Mouse (Mus musculus): Measurements from ENCODE around the gene Dop1b. TPM values are rescaled to one million over a fixed set of nuclear protein-coding genes. Genes with fewer than 3 reads are reported as not detected.

Dop1b gene
- polyA plus RNA-seq, 1 experiment from 2014 or later = 8.1 TPM

GRCm38 (mm10) chr16:93785805-93786204 lies 74.1 kb downstream of the Dop1b start:
- no peaks in the 10 kb centered on the region for H3K27me3 ChIP-seq (ENCODE audit: control insufficient read depth, insufficient read depth, low read length)
- 4% methylated on average over 9 of the region's 9 CpGs for WGBS
- no peak overlapping the region for H3K4me3 ChIP-seq (ENCODE audit: control insufficient read depth in 1 of 2, insufficient read depth in 1 of 2, low read depth in 1 of 2, low read length in 2 of 2)
- H3K4me2 ChIP-seq (ENCODE audit: low read length) = no peak overlapping the region
- ATAC-seq (ENCODE audit: insufficient number of reproducible peaks, insufficient read depth, low FRiP score, low read depth) = peak; percentile 72; the same call in 1 of the 2 replicates
- H3K4me1 ChIP-seq (ENCODE audit: control insufficient read depth in 2 of 2, insufficient read depth in 2 of 2, low read length in 2 of 2) = no peaks in the 10 kb centered on the region
- H3K36me3 ChIP-seq (ENCODE audit: control insufficient read depth, insufficient read depth, low read length) = 0 out of 2 replicates have a peak, but pooled peaks cover 2% of the 10 kb centered on the region
- peaks cover 4% of the 10 kb centered on the region; the same call in 1 of the 2 replicates for H3K9me3 ChIP-seq (ENCODE audit: control insufficient read depth, low read length)
- H3K27ac ChIP-seq (replicated peaks in 1 of 2; ENCODE audit: control insufficient read depth in 1 of 2, insufficient read depth in 1 of 2, low read depth in 2 of 2, low read length in 2 of 2) = no peak overlapping the region
- H3K9ac ChIP-seq (ENCODE audit: low read length) = no peak overlapping the region

DNA sequence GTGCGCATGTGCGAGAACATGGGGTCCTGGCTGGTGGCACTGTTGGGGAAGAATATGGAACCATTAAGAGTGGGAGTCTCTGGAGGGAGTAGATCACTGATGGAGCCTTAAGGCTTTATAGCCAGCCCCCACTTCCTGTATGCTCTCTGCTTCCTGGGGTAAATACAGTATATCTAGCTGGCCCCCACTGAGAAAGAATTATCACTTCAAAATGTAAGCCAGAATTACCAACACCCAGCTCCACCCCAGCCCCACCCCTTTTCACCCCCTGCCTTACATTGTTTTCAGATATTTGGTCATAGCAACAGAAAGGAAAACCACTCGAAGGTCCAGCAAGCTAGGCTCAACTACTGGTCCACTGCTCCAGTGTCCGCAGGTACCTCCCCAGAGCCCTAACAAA lies 76.7 kb downstream of the Dop1b start:
- H3K27me3 ChIP-seq (ENCODE audit: control insufficient read depth, insufficient read depth, low read length) = no peaks in the 10 kb centered on the region
- H3K9ac ChIP-seq (ENCODE audit: low read length) = no peak overlapping the region
- no peaks in the 10 kb centered on the region for H3K4me1 ChIP-seq (ENCODE audit: control insufficient read depth in 2 of 2, insufficient read depth in 2 of 2, low read length in 2 of 2)
- no peak overlapping the region for H3K4me2 ChIP-seq (ENCODE audit: low read length)
- no peak overlapping the region for H3K4me3 ChIP-seq (ENCODE audit: control insufficient read depth in 1 of 2, insufficient read depth in 1 of 2, low read depth in 1 of 2, low read length in 2 of 2)
- WGBS = 89% methylated on average over 4 of the region's 4 CpGs
- no peak overlapping the region for H3K27ac ChIP-seq (replicated peaks in 1 of 2; ENCODE audit: control insufficient read depth in 1 of 2, insufficient read depth in 1 of 2, low read depth in 2 of 2, low read length in 2 of 2)
- 0 out of 2 replicates have a peak, but pooled peaks cover 2% of the 10 kb centered on the region for H3K36me3 ChIP-seq (ENCODE audit: control insufficient read depth, insufficient read depth, low read length)
- ATAC-seq (ENCODE audit: insufficient number of reproducible peaks, insufficient read depth, low FRiP score, low read depth) = no peak
- H3K9me3 ChIP-seq (ENCODE audit: control insufficient read depth, low read length) = peaks cover 4% of the 10 kb centered on the region; the same call in 1 of the 2 replicates

GRCm38 (mm10) chr16:93788881-93789280 lies 77.2 kb downstream of the Dop1b start:
- H3K4me3 ChIP-seq (ENCODE audit: control insufficient read depth in 1 of 2, insufficient read depth in 1 of 2, low read depth in 1 of 2, low read length in 2 of 2) = no peak overlapping the region

GRCm38 (mm10) chr16:93789971-93790755 lies 78.5 kb downstream of the Dop1b start:
- Histone ChIP-seq H3K36me3 (ENCODE audit: control insufficient read depth, insufficient read depth, low read length) (no peaks in the 10 kb centered on the region), H3K27ac (replicated peaks in 1 of 2; ENCODE audit: control insufficient read depth in 1 of 2, insufficient read depth in 1 of 2, low read depth in 2 of 2, low read length in 2 of 2) (no peak overlapping the region), H3K9me3 (ENCODE audit: control insufficient read depth, low read length) (no peaks in the 10 kb centered on the region), H3K27me3 (ENCODE audit: control insufficient read depth, insufficient read depth, low read length) (no peaks in the 10 kb centered on the region), H3K4me1 (ENCODE audit: control insufficient read depth in 2 of 2, insufficient read depth in 2 of 2, low read length in 2 of 2) (no peaks in the 10 kb centered on the region), H3K9ac (ENCODE audit: low read length) (no peak overlapping the region), H3K4me3 (ENCODE audit: control insufficient read depth in 1 of 2, insufficient read depth in 1 of 2, low read depth in 1 of 2, low read length in 2 of 2) (no peak overlapping the region), H3K4me2 (ENCODE audit: low read length) (no peak overlapping the region)
- WGBS = 39% methylated on average over 5 of the region's 5 CpGs
- no peak for ATAC-seq (ENCODE audit: insufficient number of reproducible peaks, insufficient read depth, low FRiP score, low read depth)

More at GRCm38 (mm10) chr16:93788881-93789280, 77.2 kb downstream of the Dop1b start:
- Histone ChIP-seq H3K36me3 (ENCODE audit: control insufficient read depth, insufficient read depth, low read length) (0 out of 2 replicates have a peak, but pooled peaks cover under 1% of the 10 kb centered on the region), H3K4me1 (ENCODE audit: control insufficient read depth in 2 of 2, insufficient read depth in 2 of 2, low read length in 2 of 2) (no peaks in the 10 kb centered on the region), H3K9ac (ENCODE audit: low read length) (no peak overlapping the region), H3K27ac (replicated peaks in 1 of 2; ENCODE audit: control insufficient read depth in 1 of 2, insufficient read depth in 1 of 2, low read depth in 2 of 2, low read length in 2 of 2) (no peak overlapping the region), H3K4me2 (ENCODE audit: low read length) (no peak overlapping the region), H3K27me3 (ENCODE audit: control insufficient read depth, insufficient read depth, low read length) (no peaks in the 10 kb centered on the region), H3K9me3 (ENCODE audit: control insufficient read depth, low read length) (peaks cover 2% of the 10 kb centered on the region; the same call in 1 of the 2 replicates)
- ATAC-seq (ENCODE audit: insufficient number of reproducible peaks, insufficient read depth, low FRiP score, low read depth) = no peak
- WGBS = 94% methylated on average over 7 of the region's 8 CpGs

DNA sequence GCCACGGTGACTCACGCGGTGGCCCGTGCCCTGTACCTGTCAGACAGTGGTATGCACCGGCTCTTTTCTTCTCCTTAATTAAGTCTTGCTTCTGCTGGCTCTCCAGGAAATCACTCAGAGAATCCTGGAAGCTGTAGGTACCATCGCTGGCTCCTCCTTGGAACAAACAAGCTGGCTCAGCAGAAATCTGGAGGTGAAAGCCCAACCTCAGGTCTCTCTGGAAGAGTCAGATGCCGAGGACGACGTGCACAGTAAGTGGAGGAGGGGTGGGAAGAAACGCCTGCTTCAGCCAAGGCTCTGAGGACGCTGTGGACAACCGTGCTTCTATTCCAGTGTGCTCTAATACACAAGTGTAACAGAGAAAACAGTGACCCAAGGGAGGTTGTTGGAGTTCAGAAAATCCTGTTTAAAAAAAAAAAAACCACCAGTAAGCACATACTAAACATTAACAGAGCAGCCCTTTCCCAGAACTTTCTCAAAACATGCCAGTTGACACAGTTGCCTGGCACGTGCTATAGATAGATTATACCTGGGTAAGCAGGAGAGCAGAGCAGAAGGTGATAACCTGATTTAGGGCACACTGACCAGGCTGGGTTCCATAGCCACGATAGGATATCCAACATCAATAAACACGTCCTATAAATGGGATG lies 81.4 kb downstream of the Dop1b start:
- Histone ChIP-seq H3K27me3 (ENCODE audit: control insufficient read depth, insufficient read depth, low read length) (no peaks in the 10 kb centered on the region), H3K9me3 (ENCODE audit: control insufficient read depth, low read length) (no peaks in the 10 kb centered on the region), H3K4me3 (ENCODE audit: control insufficient read depth in 1 of 2, insufficient read depth in 1 of 2, low read depth in 1 of 2, low read length in 2 of 2) (no peak overlapping the region), H3K4me2 (ENCODE audit: low read length) (no peak overlapping the region), H3K4me1 (ENCODE audit: control insufficient read depth in 2 of 2, insufficient read depth in 2 of 2, low read length in 2 of 2) (peaks cover 4 to 6% of the 10 kb centered on the region in 2 experiments; a peak in 2 of 4 replicates), H3K27ac (replicated peaks in 1 of 2; ENCODE audit: control insufficient read depth in 1 of 2, insufficient read depth in 1 of 2, low read depth in 2 of 2, low read length in 2 of 2) (no peak overlapping the region), H3K9ac (ENCODE audit: low read length) (no peak overlapping the region), H3K36me3 (ENCODE audit: control insufficient read depth, insufficient read depth, low read length) (no peaks in the 10 kb centered on the region)
- 60% methylated on average over 15 of the region's 15 CpGs for WGBS
- no peak for ATAC-seq (ENCODE audit: insufficient number of reproducible peaks, insufficient read depth, low FRiP score, low read depth)

DNA sequence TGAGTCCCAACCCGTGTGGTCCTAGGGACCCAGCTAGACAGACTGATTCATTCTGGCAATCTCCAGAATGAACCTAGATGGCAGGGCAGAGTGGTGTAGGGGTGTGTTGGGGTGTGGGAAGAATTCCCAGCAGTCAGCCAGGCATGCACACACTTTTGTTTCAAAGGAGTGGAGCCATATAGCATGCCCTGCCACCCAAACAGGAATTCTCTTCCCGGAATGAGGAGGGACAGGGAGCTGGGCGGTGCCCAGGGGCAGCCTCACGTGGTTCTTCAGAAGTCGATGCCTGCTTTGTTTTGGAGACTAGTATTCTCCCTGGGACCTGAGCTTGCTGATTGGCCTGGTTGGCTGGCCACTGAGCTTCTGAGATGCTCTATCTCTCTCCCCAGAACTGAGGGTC lies 83.1 kb downstream of the Dop1b start:
- 75% methylated on average over 5 of the region's 5 CpGs for WGBS
- Histone ChIP-seq H3K4me2 (ENCODE audit: low read length) (no peak overlapping the region), H3K27me3 (ENCODE audit: control insufficient read depth, insufficient read depth, low read length) (no peaks in the 10 kb centered on the region), H3K4me1 (ENCODE audit: control insufficient read depth in 2 of 2, insufficient read depth in 2 of 2, low read length in 2 of 2) (peaks cover 6% of the 10 kb centered on the region in 2 experiments; a peak in 2 of 4 replicates), H3K9me3 (ENCODE audit: control insufficient read depth, low read length) (no peaks in the 10 kb centered on the region), H3K4me3 (ENCODE audit: control insufficient read depth in 1 of 2, insufficient read depth in 1 of 2, low read depth in 1 of 2, low read length in 2 of 2) (no peak overlapping the region), H3K9ac (ENCODE audit: low read length) (no peak overlapping the region), H3K27ac (replicated peaks in 1 of 2; ENCODE audit: control insufficient read depth in 1 of 2, insufficient read depth in 1 of 2, low read depth in 2 of 2, low read length in 2 of 2) (no peak overlapping the region), H3K36me3 (ENCODE audit: control insufficient read depth, insufficient read depth, low read length) (no peaks in the 10 kb centered on the region)
- ATAC-seq (ENCODE audit: insufficient number of reproducible peaks, insufficient read depth, low FRiP score, low read depth) = no peak

- Histone ChIP-seq H3K27me3 (ENCODE audit: control insufficient read depth, insufficient read depth, low read length) (no peaks in the 10 kb centered on the region), H3K4me2 (ENCODE audit: low read length) (no peak overlapping the region), H3K36me3 (ENCODE audit: control insufficient read depth, insufficient read depth, low read length) (0 out of 2 replicates have a peak, but pooled peaks cover 4% of the 10 kb centered on the region), H3K27ac (replicated peaks in 1 of 2; ENCODE audit: control insufficient read depth in 1 of 2, insufficient read depth in 1 of 2, low read depth in 2 of 2, low read length in 2 of 2) (no peak overlapping the region), H3K4me3 (ENCODE audit: control insufficient read depth in 1 of 2, insufficient read depth in 1 of 2, low read depth in 1 of 2, low read length in 2 of 2) (no peak overlapping the region), H3K4me1 (ENCODE audit: control insufficient read depth in 2 of 2, insufficient read depth in 2 of 2, low read length in 2 of 2) (peaks cover 6% of the 10 kb centered on the region in 2 experiments; a peak in 2 of 4 replicates), H3K9me3 (ENCODE audit: control insufficient read depth, low read length) (no peaks in the 10 kb centered on the region), H3K9ac (ENCODE audit: low read length) (no peak overlapping the region)
- WGBS = 96% methylated on average over 5 of the region's 5 CpGs
- ATAC-seq (ENCODE audit: insufficient number of reproducible peaks, insufficient read depth, low FRiP score, low read depth) = no peak
Measured at GRCm38 (mm10) chr16:93795391-93795790, 83.7 kb downstream of the Dop1b start.
